Mouse (Mus musculus) cortical plate, adult 2 months (tissue): ENCODE data around the gene Isoc2b. TPM values are rescaled to one million over a fixed set of nuclear protein-coding genes. Genes with fewer than 3 reads are reported as not detected.

ENCODE experiments used
- H3K27ac ChIP-seq: fragments of 200-500 bp; 2 replicates; pipeline ENCODE4 v1.5.1; 2012; ENCODE audit warnings: low read length, control low read depth, inconsistent platforms; ENCODE audit not compliant: insufficient read depth
- H3K4me1 ChIP-seq: fragments of 200-500 bp; 2 replicates; pipeline ENCODE4 v1.6.1; 2011; ENCODE audit warnings: low read length; ENCODE audit not compliant: control insufficient read depth, insufficient read depth
- H3K4me3 ChIP-seq: fragments of 200-500 bp; 2 replicates; pipeline ENCODE4 v1.5.1; 2011; ENCODE audit warnings: mild to moderate bottlenecking, low read length, control low read depth; ENCODE audit not compliant: insufficient read depth
- CTCF ChIP-seq: fragments of 200-500 bp; IDR thresholded peaks from 2 replicates; pipeline ENCODE4 v1.5.1; 2011; ENCODE audit warnings: mild to moderate bottlenecking, control low read depth, low read length; ENCODE audit not compliant: insufficient read depth; ENCODE audit errors: extremely low read depth
- POLR2A ChIP-seq: fragments of 200-500 bp; IDR thresholded peaks from 2 replicates; pipeline ENCODE4 v1.6.1; 2011; ENCODE audit warnings: mild to moderate bottlenecking, low read length, control low read depth; ENCODE audit not compliant: insufficient read depth; ENCODE audit errors: extremely low read depth
- polyA plus RNA-seq: library from polyadenylated mRNA; depleted of rRNA; stranded (reverse); fragments of >200 nt; gene quantifications from 2 replicates; pipeline ENCODE4 v1.2.3, GENCODE M21; 2012; rRNA removed

Gene Isoc2b
- 12.3 and 15.7 TPM in 2 replicates for polyA plus RNA-seq

- Histone ChIP-seq H3K4me1 (no peaks in the 10 kb centered on the region), H3K4me3 (no peak within 1 kb of the TSS), H3K27ac (no peak within 1 kb of the TSS)
- TF ChIP-seq CTCF: no peak
- TF ChIP-seq POLR2A: no peak
These were observed at the start of gene Isoc2b for GRCm38 (mm10) chr7:4870133-4870532. Gene Isoc2b (minus strand): TSS chr7:4870258.

GRCm38 (mm10) chr7:4919096-4919495 is 49.0 kb upstream of the Isoc2b start:
- no peak for TF ChIP-seq POLR2A
- no peak for TF ChIP-seq CTCF
- H3K4me1 ChIP-seq: peaks cover 9% of the 10 kb centered on the region; the same call in 1 of the 2 replicates
- H3K27ac ChIP-seq: no peak overlapping the region
- no peak overlapping the region for H3K4me3 ChIP-seq

- peaks cover 10% of the 10 kb centered on the region; the same call in 1 of the 2 replicates for H3K4me1 ChIP-seq
- H3K27ac ChIP-seq: no peak overlapping the region
- no peak for TF ChIP-seq POLR2A
- no peak for TF ChIP-seq CTCF
- no peak overlapping the region for H3K4me3 ChIP-seq
These were observed 48.6 kb upstream of the Isoc2b start for GRCm38 (mm10) chr7:4918681-4919080.

GRCm38 (mm10) chr7:4917494-4917893 is 47.4 kb upstream of the Isoc2b start:
- Histone ChIP-seq H3K4me1 (peaks cover 10% of the 10 kb centered on the region; the same call in 1 of the 2 replicates), H3K4me3 (no peak overlapping the region), H3K27ac (no peak overlapping the region)
- TF ChIP-seq CTCF (no peak), POLR2A (no peak)

GRCm38 (mm10) chr7:4915669-4916416 is 45.8 kb upstream of the Isoc2b start:
- TF ChIP-seq POLR2A (0 out of 2 replicates have a peak, but pooled peaks have one; percentile 9), CTCF (no peak)
- Histone ChIP-seq H3K27ac (peak overlapping the region; percentile 73), H3K4me1 (peaks cover 8% of the 10 kb centered on the region; the same call in 1 of the 2 replicates), H3K4me3 (peak overlapping the region; percentile 84)

- peaks cover 8% of the 10 kb centered on the region; the same call in 1 of the 2 replicates for H3K4me1 ChIP-seq
- H3K4me3 ChIP-seq: peak within 1 kb of the TSS; percentile 84
- TF ChIP-seq POLR2A (peak; percentile 88), CTCF (no peak)
- peak within 1 kb of the TSS; percentile 88 for H3K27ac ChIP-seq
These were observed 45.1 kb upstream of the Isoc2b start, which contains the start of gene Zfp628 for GRCm38 (mm10) chr7:4915007-4915665. Gene Zfp628 (plus strand): TSS chr7:4915217.

GRCm38 (mm10) chr7:4912248-4912647 is 42.2 kb upstream of the Isoc2b start:
- peaks cover 8% of the 10 kb centered on the region; the same call in 1 of the 2 replicates for H3K4me1 ChIP-seq
- H3K4me3 ChIP-seq: no peak overlapping the region
- H3K27ac ChIP-seq: no peak overlapping the region
- TF ChIP-seq POLR2A (no peak), CTCF (no peak)

GRCm38 (mm10) chr7:4911561-4911960 is 41.5 kb upstream of the Isoc2b start:
- H3K4me3 ChIP-seq: no peak overlapping the region
- H3K27ac ChIP-seq: no peak overlapping the region
- peaks cover 6% of the 10 kb centered on the region; the same call in 1 of the 2 replicates for H3K4me1 ChIP-seq
- peak; percentile 46 for TF ChIP-seq CTCF
- no peak for TF ChIP-seq POLR2A

- Histone ChIP-seq H3K4me3 (no peak within 1 kb of the TSS), H3K27ac (no peak within 1 kb of the TSS), H3K4me1 (no peaks in the 10 kb centered on the region)
- TF ChIP-seq POLR2A (no peak), CTCF (no peak)
These were observed 36.5 kb upstream of the Isoc2b start, which contains the start of gene Gm36210 for GRCm38 (mm10) chr7:4906466-4906950. Gene Gm36210 (minus strand): TSS chr7:4906516.
